Mouse (Mus musculus): ENCODE measurements at regions not wholly inside any gene's neighbourhood (a gene's known extent, or its start where the extent isn't known, plus 50 kb on each side); places are given as distances from the start of the nearest gene placed in this dataset.

DNA sequence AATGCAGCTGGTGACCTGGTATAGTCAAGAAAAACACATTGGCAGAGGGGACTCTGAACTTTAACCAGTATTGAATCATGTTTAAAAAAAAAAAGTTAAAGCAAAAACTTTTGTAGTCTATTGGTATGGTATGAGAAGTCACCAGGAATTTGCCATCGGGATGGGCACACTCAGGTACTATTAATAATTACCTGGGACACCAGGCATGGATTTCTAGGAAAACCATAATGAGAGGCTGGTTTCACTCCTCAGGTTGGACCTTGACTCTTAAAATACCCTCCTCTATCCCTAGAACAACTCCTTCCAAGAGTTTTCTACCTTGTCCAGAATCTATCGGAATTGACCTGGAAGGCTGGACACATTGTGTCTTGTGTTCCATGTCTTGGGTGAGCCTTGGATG, 155.5 kb upstream of the Foxq1 start:
- no peak for DNase-seq (ENCODE audit: low spot score in 2 of 2)

DNA sequence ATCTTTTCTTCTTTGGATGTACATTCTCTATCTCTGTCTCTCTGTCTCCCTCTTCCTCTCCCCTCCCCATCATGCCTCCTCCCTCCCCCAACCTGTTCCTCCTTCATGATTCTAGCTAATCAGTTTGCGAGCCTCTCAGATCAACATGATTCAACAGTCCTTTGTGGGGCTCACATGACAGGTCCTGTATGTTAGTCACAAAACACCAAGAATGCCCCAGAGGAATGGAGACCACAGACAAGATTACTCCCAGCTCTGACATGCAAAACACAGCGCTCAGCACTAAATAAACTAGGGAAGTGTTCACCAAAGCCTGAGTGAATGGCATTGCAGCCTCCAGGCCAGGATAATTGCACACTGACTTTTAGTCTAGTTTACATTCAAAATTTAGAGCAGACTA, 150.6 kb upstream of the Foxq1 start:
- DNase-seq (ENCODE audit: low spot score in 2 of 2): no peak

DNA sequence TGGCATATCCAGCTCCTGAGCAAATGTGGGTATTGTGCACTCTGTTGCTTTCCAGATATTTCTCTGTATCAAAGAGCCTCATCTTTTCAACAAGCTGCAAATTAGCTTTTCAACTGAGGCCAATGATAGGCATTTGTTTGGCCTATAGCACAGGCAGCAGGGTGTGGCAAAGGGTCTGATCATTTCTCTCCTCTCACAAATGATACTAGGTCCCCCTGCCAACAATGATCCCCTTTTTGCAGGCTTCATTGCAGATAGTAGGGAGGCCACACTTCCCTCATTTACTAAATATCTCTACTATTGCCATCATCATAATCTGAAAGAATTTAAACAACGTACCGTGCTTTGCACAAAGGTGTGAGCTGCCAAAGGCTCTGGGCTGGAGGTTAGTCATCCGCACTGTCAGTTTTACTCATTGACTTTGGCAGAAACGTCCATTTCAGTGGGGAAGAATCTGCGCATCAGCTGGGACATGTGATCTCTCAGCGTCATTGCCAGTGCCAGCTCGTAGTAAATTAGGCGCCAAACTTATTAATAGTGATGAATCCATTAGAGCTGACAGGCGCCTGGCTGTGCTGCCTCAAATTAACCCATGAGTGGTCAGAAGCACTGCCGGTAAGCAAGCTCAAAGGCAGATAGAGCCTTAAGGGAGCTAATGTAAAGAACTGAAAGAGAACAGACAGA, 147.4 kb upstream of the Foxq1 start:
- DNase-seq (ENCODE audit: low spot score in 2 of 2): no peak

DNA sequence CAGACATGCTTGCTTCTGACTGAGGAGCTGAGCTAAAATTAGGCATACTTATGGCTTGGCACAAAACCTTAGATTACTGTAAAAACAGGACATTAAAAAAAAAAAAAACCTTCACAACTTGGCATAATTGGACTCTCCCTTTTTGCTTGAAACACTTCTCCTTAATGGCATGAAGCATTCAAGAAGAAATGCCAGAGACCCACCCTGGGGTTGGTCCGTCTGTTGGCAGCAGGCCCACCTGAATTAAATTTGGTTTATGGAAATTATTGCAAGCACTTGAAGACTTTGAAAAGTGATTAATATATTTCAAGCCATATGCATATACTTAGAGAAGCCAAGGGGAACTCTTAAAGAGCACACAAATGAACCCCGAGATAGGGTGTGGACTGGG, 146.8 kb upstream of the Foxq1 start:
- no peak for DNase-seq (ENCODE audit: low spot score in 2 of 2)

DNA sequence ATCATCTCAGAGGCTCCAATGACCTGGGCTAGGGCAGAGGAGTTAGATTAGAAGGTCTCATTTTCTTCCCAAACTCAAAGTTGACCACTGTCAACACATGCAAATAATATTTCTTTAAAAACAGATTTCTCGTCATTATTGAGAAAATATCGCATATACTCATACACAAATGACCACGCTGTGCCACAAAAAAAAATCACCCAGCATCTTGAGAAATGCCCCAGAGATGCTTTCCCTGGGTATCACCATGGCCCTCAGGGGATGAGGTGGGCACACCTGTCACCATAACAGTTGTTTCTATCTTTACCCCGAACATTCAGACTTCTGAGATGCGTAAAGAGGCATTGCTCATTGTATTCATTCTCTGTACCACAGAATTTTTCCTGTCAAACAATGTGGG, 134.4 kb upstream of the Foxq1 start:
- DNase-seq (ENCODE audit: low spot score in 2 of 2): no peak

DNA sequence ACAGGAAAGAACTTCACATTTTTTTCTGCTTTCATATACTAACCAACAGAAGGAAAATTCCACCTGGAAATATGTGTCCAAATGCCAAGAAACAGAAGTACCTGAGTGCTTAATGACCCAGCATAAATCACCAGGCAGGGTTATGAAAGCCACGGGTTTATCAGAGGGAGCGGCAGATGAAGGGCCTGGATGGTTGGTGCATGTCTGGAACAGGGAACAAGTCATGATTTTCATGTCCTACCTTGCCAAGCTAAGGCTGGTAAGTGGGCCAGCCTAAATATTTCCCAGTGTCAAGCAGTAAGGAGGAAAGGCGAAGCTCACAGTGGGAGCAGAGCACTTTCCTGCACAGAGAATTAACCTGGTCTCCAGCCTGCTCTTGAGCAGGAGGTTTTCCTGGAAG, 132.3 kb upstream of the Foxq1 start:
- no peak for DNase-seq (ENCODE audit: low spot score in 2 of 2)

DNA sequence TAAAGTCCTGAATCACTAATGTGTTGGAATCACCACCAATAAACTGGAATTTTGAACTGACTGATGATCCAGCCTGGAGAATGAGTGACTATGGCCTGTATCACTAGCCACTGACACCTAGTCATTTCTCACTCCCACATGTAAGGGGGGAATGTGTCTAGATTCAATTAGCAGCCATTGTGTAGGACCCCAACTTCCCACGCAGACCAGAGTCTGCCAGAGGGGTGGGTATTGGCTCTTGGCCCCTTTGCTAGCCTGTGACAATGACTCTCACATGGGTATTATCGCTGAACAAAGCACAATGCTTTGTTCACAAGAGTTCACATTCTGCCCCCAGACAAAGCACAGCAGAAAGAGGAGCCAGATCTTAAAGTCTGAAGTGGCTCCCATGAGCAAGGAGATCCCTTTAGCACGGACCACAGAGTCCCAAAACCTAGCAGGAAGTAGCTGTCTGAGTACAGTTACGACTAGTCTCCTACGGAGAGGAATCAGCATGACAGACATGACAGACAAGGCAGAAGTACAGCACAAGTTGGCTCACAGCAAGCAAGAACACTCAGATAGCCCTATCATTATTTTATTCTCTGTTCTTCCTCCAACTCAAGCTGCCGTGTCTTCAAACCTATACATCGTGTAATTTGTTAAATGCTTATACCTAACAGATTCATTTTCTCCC, 130.0 kb upstream of the Foxq1 start:
- DNase-seq (ENCODE audit: low spot score in 2 of 2): no peak

DNA sequence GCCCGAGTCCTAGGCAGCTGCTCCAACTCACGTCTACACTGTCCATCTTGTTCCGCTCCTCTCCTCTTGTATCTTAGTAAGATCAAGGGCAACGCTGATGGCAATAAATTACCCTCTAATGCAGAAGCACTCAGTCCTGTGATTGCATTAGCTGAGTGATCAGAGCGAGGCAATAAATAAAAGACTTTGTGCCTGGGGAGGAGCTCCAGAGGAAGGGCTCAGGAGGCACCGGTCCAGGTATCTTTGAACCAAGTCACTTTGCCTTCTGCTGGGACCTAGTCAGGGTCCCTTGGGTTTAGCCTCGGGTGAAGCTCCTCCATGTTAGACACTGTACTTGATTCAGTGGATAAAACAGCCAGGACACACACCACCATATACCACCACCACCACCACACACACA, 119.5 kb upstream of the Foxq1 start:
- no peak for DNase-seq (ENCODE audit: low spot score in 2 of 2)

DNA sequence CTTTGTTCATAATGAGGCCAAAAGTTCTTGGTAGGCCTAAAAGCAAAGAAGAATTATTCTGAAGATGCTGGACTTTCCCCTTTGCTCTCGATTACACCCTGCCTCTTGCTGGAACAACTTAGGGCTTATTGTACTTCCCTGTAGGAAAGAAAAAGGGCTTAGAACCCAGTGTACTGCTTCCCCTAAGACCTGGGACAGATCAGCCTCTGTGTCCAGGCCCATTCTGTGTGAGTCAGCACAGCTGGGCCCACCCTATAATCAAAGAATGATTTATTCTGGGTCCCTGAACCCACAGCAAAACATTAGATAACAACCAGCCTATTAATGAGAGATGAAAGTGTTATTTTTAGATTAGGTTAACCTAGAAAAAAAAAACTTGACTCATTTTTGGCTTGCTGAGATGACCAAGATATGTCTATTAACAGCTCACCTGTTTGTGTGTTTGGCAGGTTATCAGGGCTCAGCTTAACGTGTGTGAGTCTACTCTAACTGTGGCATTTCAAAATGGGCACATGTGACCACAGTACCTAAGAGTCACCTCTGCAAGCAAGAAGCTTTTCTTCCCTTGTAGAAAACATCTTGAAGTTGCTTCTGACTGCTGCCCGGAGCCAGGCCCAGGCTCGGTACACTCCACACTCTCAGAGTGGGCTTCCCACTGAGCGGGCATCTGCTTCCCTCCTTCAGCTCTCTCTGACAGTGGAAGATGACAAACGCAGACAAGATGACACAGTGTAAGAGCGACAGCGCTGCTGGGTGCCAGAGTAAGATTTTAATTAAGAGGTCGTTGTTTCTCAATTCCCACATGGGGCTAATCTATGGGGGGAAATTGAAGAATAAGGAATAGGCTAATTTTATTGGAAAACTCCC, 115.9 kb upstream of the Foxq1 start:
- DNase-seq (ENCODE audit: low spot score in 2 of 2): no peak

DNA sequence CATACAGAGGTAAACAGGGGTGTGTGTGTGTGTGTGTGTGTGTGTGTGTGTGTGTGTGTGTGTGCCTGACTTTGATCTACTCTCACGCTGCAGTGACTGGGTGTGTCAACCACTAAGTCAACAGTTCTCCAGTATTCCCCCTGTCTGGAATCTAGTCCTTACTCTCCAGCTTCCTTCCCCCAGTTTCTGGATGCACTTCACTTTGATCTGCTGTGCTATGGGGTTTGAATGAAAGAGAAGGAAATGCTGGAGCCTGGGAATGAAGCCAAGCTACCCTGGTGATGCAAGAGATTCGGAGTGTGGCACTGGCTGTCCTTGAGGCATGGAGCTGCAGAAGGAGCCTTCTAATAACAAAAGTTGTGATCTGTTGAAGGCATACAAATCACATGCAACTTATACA, 97.1 kb upstream of the Foxq1 start:
- DNase-seq (ENCODE audit: low spot score in 2 of 2): no peak

DNA sequence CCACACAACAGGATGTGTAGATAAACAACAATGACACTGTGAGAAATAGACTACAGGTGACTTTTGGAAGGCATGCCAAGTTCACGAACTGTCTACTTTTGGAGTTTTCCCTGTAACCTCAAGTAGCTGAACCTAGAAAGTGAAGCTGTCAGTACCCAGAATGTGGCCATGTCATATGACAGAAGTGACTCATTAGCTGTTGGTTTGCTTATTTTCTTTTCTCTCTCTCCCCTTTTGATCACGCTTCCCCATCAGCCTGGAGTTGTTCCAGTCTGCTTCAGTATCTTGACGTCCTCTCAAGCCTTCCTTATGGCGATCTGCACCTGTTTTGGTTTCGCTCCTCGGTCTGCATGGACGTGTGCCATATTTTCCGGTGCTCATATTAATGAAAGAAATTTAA, 90.8 kb upstream of the Foxq1 start:
- DNase-seq (ENCODE audit: low spot score in 2 of 2): no peak

DNA sequence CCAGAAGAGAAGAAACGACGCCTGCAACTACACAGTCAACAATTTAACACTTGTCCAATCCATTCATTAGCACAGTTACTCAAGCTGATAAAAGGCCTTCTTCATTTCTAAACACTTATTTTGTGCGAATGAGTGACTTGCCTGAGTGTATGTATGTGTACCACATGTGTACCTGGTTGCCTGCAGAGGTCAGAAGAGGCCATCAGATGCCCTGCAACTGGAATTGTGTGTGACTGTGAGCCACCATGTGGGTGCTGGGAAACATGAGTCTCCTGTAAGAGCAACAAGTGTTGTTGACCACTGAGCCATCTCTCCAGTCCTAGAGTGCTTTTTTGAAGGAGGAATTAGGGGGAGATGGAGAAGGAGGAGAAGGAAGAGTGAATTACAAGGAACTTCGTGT, 90.2 kb upstream of the Foxq1 start:
- no peak for DNase-seq (ENCODE audit: low spot score in 2 of 2)

DNA sequence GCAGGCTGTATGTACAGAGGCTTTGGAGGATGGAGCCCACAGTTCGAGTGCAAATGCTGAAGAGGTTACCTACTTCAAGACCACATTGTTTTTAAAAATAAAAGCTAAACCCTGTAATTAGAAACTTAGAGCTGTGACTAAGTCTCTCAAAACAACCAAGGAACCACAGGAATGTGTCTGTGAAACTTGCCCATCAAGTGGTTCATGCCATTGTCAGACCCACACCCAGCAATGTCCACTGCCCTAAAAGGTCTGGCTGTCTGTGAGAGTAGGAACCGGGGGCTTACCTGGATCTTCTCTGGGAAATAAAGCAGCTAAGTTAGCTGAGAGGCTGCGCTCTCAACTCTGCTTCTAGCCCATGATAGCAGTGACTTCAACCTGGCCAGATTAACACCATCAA, 87.8 kb upstream of the Foxq1 start:
- DNase-seq (ENCODE audit: low spot score in 2 of 2): no peak

DNA sequence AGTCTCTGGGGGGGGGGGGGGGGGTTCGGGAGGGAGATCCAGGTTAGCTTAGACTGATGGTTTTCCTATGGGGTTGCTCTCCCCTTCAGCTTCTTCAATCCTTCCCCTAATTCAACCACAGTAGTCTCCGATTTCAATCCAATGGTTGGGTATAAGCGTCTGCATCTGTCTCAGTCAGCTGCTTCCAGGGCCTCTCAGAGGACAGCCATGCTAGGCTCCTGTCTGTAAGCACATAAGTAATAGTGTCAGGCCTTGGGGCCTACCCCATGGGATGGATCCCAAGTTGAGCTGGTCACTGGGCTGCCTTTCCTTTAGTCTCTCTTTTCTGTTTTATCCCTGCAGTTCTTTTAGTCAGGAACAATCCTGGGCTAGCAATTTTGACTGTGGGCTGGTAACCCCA, 87.0 kb upstream of the Foxq1 start:
- no peak for DNase-seq (ENCODE audit: low spot score in 2 of 2)

DNA sequence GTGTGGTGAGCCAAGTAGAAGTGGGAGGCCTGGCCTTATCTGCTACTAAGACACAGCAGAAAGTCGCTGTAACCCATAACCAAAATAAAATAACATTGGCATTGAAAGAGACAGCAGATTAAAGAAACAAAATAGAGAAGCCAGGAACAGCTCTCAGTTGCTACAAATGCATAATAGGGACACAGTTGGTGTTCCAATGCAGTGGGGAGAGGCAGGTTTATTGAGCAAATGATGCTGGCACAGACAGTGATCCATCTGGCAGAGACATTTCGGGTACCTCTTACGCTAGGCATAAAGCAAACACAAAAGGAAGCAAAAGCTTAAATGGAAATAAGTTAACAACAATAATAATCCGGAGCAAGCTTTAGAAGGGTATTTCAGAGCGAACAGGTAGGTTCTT, 83.6 kb upstream of the Foxq1 start:
- no peak for DNase-seq (ENCODE audit: low spot score in 2 of 2)

DNA sequence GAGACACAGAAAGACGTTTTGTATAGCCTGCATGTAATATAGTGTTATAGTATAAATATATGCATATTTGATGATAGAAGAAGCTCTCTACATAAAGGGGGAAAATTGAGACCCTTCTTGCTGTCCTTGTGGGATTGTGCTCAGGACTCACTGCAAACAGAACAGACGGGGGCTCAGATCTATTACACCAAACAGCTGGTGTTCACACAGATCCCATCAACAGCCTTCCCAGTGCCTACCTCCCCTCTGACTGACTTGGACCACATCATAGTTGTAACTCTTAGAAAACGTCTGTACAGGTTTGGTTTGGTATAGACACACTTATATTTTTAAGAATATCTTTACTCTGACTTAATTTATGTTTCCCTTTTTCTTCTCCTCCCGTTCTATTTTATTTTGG, 83.1 kb upstream of the Foxq1 start:
- DNase-seq (ENCODE audit: low spot score in 2 of 2): no peak

DNA sequence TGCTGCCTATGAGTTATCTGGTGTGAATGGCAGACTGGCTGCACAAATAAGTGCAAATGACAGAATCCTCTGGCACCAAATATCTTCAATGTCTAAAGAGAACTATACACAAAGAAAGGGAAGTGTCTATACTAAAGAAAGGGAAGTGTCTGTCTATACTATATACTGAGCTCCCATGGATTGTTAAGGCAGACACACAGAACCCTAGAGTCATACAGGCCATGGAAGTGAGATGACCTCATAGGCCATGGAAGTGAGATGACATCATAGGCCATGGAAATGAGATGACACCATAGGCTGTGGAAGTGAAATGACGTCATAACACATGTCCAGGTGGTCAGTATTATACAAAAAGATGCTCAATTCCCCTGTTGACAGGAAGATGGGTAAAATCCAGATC, 82.7 kb upstream of the Foxq1 start:
- DNase-seq (ENCODE audit: low spot score in 2 of 2): no peak

DNA sequence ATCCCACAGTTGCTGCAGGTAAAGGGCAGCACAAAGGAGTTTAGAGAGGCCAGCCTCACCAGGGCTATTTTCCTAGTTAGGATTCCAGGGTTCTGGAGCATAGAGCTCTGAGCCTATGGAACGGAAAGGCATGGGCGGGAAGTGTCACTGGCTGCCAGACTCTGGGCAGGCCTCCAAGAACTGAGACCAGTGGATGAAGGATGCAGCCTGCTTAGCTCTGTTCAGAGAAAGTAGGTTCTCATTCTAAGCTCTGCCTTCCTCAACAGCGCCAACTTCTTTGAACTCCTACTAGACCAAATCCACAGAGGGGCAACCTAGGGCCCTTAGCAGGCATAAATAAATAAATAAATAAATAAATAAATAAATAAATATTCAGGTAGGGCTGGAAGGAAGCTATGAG, 80.1 kb upstream of the Foxq1 start:
- DNase-seq (ENCODE audit: low spot score in 2 of 2): no peak

DNA sequence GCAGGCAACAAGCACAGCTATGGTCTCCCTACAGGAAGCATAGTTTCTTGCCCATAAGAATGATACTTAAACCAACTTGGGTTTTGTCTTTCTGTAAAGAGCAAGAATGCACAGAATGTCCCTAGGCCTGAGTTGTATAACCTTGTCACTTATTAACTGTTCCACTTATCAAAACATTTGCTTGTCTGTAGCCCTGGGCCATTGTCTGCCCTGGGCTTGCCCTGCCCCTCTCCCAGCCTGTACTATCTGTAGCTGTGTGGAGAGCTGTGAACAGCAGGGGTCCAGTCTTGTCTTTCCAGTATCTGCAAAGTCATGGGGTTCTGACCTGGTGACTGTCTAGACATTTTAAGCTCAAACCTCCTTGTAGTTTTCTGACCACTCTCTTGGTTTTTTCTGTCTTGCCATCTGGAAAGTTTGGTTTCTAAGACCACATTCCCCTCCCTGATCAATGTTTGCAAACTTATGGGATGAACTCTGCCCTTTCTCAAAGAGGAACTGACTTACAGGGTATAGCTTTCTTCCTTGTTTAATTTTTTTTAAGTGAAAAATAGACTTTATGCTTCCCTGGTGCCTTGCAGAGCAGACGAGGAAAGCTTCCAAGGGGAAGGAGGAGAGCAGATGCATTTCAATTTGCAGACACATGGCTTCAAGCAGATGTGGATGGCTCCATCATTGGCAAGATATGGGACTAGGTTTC, 78.6 kb upstream of the Foxq1 start:
- DNase-seq (ENCODE audit: low spot score in 2 of 2): no peak

DNA sequence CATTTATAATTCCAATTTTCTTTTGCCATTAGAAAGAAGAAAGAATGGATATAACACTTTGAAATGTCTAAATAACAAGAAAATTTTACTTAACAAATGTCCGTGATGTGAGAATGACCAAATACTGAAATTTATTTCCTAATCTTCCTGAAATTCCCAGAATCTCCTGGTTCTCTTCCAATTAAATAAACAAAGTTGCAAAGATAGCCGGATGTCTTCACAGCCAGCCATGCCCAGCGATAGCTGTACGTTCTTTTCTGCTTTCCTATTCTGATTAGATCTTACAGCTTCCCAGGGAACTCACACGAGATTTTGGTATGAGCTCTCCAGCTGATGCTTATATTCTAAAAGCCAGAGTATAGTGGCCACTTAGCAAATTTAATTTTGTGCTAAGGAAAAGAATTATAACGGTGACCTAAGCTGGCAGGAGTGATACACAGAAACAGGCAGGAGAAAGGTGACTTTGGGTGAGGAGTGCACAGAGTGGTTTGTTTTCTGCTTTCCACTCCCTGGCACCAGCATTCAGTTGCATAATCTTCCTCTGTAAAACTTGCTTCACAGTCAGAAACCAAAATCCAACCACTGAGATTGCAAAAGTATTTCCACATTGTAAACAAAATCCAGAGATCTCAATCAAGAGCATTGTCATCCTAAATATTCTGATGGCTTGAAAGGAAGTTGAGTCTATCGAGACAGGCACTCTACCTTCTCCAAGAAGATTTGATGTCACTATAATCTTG, 74.7 kb upstream of the Foxq1 start:
- no peak for DNase-seq (ENCODE audit: low spot score in 2 of 2)

DNA sequence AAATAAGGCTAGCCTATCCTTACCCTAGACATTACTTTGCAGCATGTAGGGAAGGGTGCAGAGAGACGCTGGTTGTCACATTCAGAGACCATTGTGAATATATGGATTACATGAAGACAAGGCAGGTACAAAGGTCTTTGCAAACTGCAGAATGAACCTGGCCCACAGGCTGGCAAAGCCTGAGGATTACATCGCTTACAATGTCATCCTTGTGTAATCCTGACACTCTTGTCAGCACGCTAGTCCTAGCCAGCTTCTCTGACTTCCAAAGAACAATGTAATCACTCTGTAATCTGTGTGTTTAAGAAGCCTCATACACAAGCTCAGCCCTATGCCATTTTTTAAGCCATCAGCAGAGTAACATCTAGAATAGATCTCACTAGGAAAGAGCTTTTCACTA, 69.6 kb upstream of the Foxq1 start:
- DNase-seq (ENCODE audit: low spot score in 2 of 2): no peak

DNA sequence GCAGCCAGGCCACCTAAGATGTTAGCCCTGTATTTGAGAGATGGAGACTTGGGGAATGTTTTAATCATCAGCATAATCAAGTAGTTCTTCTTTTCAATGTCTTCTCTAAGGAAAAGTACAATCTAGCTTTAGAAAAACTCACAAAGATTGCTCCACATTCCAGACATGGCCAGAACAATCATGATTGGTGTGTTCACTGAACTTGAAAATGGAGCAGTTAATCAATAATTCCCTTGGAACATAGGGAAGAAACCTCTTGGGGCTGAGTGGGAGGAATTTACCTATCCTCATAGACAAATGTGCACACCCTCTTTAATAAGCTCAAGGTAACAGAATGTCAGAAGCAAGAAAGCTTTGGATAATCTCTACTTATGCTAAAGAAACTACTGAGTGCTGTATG, 67.7 kb upstream of the Foxq1 start:
- DNase-seq (ENCODE audit: low spot score in 2 of 2): no peak
